Mouse (Mus musculus): ENCODE data around the gene Scamp5. TPM values are rescaled to one million over a fixed set of nuclear protein-coding genes. Genes with fewer than 3 reads are reported as not detected.

Gene Scamp5
- polyA plus RNA-seq, 1 experiment from 2014 or later: 10.9 TPM

- DNase-seq (ENCODE audit: low spot score) (no peak), ATAC-seq (ENCODE audit: low read depth) (no peak)
- H3K9me3 ChIP-seq (ENCODE audit: control insufficient read depth, low read length): peaks cover 20% of the 10 kb centered on the region
- H3K36me3 ChIP-seq (ENCODE audit: control insufficient read depth, insufficient read depth, low read length): no peaks in the 10 kb centered on the region
- no peak overlapping the region for H3K4me3 ChIP-seq (ENCODE audit: low read depth, low read length)
- no peak overlapping the region for H3K27ac ChIP-seq (replicated peaks; ENCODE audit: low read depth, low read length)
- no peak overlapping the region for H3K9ac ChIP-seq (ENCODE audit: low read depth, low read length)
- H3K4me2 ChIP-seq (ENCODE audit: low read depth, low read length): no peak overlapping the region
- 97% methylated on average over 2 of the region's 2 CpGs for WGBS
- no peaks in the 10 kb centered on the region for H3K27me3 ChIP-seq (replicated peaks; ENCODE audit: control insufficient read depth, insufficient read depth, low read length)
- no peaks in the 10 kb centered on the region for H3K4me1 ChIP-seq (ENCODE audit: control insufficient read depth, insufficient read depth, low read length)
Observed at GRCm38 (mm10) chr9:57398773-57399172, 69.1 kb downstream of the Scamp5 start.

- H3K4me1 ChIP-seq (ENCODE audit: control insufficient read depth, insufficient read depth, low read length): no peaks in the 10 kb centered on the region
- ATAC-seq (ENCODE audit: low read depth) (no peak), DNase-seq (ENCODE audit: low spot score) (no peak)
- 78% methylated on average over 1 of the region's 1 CpGs for WGBS
- H3K36me3 ChIP-seq (ENCODE audit: control insufficient read depth, insufficient read depth, low read length): no peaks in the 10 kb centered on the region
- H3K9ac ChIP-seq (ENCODE audit: low read depth, low read length): no peak overlapping the region
- no peak overlapping the region for H3K4me2 ChIP-seq (ENCODE audit: low read depth, low read length)
- H3K4me3 ChIP-seq (ENCODE audit: low read depth, low read length): no peak overlapping the region
- no peaks in the 10 kb centered on the region for H3K27me3 ChIP-seq (replicated peaks; ENCODE audit: control insufficient read depth, insufficient read depth, low read length)
- no peak overlapping the region for H3K27ac ChIP-seq (replicated peaks; ENCODE audit: low read depth, low read length)
- no peaks in the 10 kb centered on the region for H3K9me3 ChIP-seq (ENCODE audit: control insufficient read depth, low read length)
Observed at GRCm38 (mm10) chr9:57392892-57393291, 75.0 kb downstream of the Scamp5 start.

Other genes starting within 250 kb of the Scamp5 start
- gene Trcg1, start 231.5 kb downstream of the Scamp5 start, polyA plus RNA-seq (2014; fragmentation: Nextera tagmentation; extraction: Ambion mirVana): not detected in 2 replicates
- gene 1700017B05Rik, start 205.4 kb downstream of the Scamp5 start, polyA plus RNA-seq (2014; fragmentation: Nextera tagmentation; extraction: Ambion mirVana): 19.5 and 19.6 TPM in 2 replicates
- gene Ppcdc, start 27.9 kb downstream of the Scamp5 start, polyA plus RNA-seq (2014; fragmentation: Nextera tagmentation; extraction: Ambion mirVana): 20.2 and 25.2 TPM in 2 replicates
- gene Rpp25, start 36.0 kb upstream of the Scamp5 start, polyA plus RNA-seq (2014; fragmentation: Nextera tagmentation; extraction: Ambion mirVana): 0.86 and 1.4 TPM in 2 replicates
- 479 and 555 TPM in 2 replicates for gene Cox5a, start 53.2 kb upstream of the Scamp5 start, polyA plus RNA-seq (2014; fragmentation: Nextera tagmentation; extraction: Ambion mirVana)
- gene Fam219b, start 69.5 kb upstream of the Scamp5 start, polyA plus RNA-seq (2014; fragmentation: Nextera tagmentation; extraction: Ambion mirVana): 21.1 and 24.2 TPM in 2 replicates
- 40.4 and 44.5 TPM in 2 replicates for gene Mpi, start 84.7 kb upstream of the Scamp5 start, polyA plus RNA-seq (2014; fragmentation: Nextera tagmentation; extraction: Ambion mirVana)
- 79.4 and 81.4 TPM in 2 replicates for gene Scamp2, start 92.9 kb upstream of the Scamp5 start, polyA plus RNA-seq (2014; fragmentation: Nextera tagmentation; extraction: Ambion mirVana)
- gene Ulk3, start 121.4 kb upstream of the Scamp5 start, polyA plus RNA-seq (2014; fragmentation: Nextera tagmentation; extraction: Ambion mirVana): 9.4 and 11.4 TPM in 2 replicates
- not detected in 2 replicates for gene Cplx3, start 138.2 kb upstream of the Scamp5 start, polyA plus RNA-seq (2014; fragmentation: Nextera tagmentation; extraction: Ambion mirVana)
- not detected in 2 replicates for gene Lman1l, start 152.7 kb upstream of the Scamp5 start, polyA plus RNA-seq (2014; fragmentation: Nextera tagmentation; extraction: Ambion mirVana)
- gene Csk, start 185.6 kb upstream of the Scamp5 start, polyA plus RNA-seq (2014; fragmentation: Nextera tagmentation; extraction: Ambion mirVana): 25.7 and 26.6 TPM in 2 replicates
- gene Cyp1a2, start 215.6 kb upstream of the Scamp5 start, polyA plus RNA-seq (2014; fragmentation: Nextera tagmentation; extraction: Ambion mirVana): not detected in 2 replicates
- gene Cyp1a1, start 219.9 kb upstream of the Scamp5 start, polyA plus RNA-seq (2014; fragmentation: Nextera tagmentation; extraction: Ambion mirVana): 0.08 TPM in 1 of 2 replicates, not detected in the other
- 22.1 and 25.0 TPM in 2 replicates for gene Edc3, start 240.5 kb upstream of the Scamp5 start, polyA plus RNA-seq (2014; fragmentation: Nextera tagmentation; extraction: Ambion mirVana)

Data from embryonic facial prominence, embryonic 14.5 days (tissue).